Mouse (Mus musculus) layer of hippocampus, adult 9-10 months (tissue): ENCODE data around the gene Gnl3.

ENCODE experiments used
- DNase-seq: peaks from one replicate; pipeline ENCODE4 v3.0.0; 2022; ENCODE audit warnings: low spot score

Gnl3 gene

DNA sequence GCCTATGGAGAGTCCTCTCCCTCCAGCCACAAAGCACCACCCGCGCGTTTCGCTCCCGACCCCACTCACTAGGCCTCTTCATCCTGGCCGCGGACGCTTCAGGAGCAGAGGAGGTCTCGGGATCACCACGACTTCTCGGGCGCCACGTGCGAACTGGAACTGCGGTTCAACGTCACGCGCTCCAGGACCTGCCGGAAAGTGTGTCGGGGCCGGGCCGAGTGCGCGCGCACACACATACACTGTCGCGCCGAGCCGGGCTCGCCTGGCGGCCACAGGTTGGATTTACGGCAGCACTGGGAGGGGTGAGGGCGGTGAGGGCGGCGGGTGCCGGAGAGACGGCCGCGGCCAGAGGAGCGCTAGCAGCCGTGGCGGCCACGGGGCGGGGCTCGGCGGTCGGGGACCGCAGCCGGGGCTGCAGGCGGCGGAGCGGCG lies at the start of gene Gnl3, which contains the start of gene Pbrm1:
TSS of gene Gnl3 (minus strand) at position 293 of the 432 bp plus-strand sequence.
TSS of gene Pbrm1 (plus strand) at position 279 of the 432 bp plus-strand sequence.
- peak; percentile 85 for DNase-seq

DNA sequence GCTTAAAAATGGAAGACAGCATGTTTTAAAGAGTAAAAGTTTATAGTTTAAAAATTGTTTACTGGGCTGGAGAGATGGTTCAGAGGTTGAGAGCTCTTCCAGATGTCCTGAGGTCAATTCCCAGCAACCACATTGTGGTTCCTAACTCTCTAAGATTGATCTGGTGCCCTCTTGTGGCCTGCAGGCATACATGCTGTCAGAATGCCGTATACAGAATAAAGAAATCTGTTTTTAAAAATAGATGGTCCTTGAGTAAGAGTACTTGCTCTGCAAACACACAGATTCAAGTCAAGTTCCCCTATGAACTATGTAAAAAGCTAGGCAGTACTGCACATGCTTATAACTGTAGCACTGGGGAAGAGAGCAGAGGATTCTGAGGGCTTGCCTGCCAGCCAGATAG lies 43.3 kb upstream of the Gnl3 start:
- no peak for DNase-seq

- no peak for DNase-seq
Observed at GRCm38 (mm10) chr14:31045817-31046216, 26.9 kb upstream of the Gnl3 start.

- no peak for DNase-seq
Observed at GRCm38 (mm10) chr14:31045296-31045695, 26.3 kb upstream of the Gnl3 start.

GRCm38 (mm10) chr14:31025785-31026184 lies 6.8 kb upstream of the Gnl3 start:
- DNase-seq: no peak

DNA sequence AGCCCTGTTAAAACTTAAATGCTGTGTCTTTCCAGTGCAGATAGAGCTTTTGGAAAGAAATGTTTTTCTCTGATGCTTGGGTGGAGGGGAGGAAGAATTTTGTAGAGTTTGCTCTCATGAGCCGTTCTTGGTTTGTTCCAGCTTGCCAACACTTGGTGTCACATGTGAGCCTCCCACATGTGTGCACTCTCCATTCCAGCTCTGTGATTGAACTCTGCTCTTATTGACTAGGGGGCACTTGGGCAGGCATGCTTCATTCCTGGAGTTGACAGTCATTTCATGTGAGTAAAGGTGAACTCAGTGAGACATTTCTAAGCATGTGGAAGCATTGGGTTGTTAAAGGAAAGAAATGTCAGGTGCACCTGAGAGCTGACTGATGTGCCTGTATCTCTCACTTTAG lies 3.6 kb upstream of the Gnl3 start:
- no peak for DNase-seq

DNA sequence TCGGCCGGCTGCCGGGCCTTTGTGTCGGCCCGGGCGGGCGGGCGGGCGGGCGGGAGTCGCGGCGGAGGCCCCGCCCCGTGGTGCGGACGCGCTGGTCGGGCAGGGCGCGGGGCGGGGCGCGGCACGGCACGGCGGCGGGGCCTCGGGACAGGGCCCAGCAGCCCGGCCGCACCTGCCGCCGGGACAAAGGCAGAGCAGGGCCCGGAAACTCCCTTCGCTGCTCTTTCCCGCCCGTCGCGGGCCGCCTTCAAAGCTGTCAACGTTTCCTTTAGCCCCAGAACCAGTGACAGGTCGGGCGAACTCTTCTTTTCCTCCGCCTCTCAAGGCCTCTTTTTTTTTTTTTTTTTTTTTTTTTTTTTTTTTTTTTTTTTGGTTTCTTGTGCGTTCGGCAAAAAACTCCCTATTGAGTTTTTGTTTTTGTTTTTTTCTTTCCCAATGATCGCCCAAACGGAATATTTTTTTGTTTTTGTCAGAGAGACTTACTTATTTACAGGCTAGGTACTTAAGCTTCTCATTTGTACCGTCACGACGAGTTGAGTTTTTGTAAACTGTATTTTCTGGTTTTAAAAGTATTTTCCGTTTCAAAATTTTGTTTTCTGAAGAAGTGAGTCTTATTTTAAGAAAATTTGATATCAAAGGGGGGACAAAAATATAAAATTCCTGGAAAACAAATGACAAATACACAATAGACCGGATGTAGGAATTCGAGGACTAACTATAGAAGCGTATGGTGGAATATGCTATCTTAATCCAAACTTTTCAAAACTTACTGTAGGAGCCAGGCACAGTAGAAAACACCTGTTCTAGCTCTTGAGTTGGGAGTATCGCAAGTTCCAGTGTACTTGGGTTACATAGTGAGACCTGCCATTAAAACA lies 616 bp upstream of the Gnl3 start:
- peak; percentile 20 for DNase-seq

DNA sequence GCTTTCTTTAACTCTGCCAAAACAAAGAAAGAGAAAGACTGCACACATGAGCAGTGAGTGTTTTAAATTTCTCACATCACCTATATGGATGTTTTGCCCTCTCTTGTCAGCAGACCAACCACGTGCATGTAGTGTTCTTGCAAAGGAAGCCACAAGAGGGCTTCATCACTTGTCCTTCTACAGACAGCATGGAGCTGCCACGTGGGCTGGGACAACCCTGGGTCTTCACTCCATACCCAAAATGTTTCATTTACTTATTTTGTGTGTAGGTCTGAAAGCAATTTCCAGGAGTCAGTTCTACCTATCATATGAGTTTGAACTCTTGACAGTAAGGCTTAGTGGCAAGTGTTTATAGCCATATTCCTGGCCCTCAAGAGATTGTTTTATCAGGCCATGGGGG lies 1.1 kb downstream of the Gnl3 start:
- DNase-seq: no peak

DNA sequence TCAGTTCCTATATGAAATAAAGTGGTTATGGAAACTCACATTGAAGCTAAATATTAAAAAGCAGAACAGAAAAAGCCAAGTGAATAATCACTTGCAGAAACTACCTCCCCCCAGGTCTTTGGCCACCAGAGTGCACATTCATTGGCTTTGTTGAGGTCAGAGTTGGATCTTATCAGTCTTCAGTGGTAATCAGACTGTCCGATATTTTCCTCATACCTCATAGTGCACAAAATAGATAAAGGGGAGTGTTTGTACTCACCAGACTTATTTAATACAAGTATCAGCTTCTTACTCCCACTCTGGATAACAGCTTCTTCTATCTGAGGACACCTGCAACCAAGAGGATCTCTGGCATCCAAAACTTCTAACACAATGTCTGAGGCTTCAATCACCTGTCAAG lies 2.9 kb downstream of the Gnl3 start:
- no peak for DNase-seq

- no peak for DNase-seq
Observed at GRCm38 (mm10) chr14:31013928-31014327, 5.0 kb downstream of the Gnl3 start.

DNA sequence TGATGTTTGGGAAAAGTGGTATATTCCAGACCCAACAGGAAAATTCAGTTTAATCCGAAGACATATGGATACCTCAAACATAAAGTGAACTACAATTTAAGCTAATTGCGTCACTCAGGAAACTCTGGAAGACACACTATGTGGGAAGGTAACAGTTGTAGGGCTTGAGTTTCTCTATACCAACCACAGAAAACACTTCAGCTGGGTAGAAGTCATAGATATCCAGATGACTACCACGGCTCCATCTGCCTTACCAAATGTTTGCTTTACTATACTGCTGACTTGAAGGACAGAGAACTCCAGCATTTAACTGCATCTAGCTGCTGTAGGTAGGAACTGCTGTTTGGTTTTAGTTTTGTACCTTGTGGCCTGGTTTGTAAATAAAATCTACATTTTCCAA lies 7.4 kb downstream of the Gnl3 start:
- no peak for DNase-seq

DNA sequence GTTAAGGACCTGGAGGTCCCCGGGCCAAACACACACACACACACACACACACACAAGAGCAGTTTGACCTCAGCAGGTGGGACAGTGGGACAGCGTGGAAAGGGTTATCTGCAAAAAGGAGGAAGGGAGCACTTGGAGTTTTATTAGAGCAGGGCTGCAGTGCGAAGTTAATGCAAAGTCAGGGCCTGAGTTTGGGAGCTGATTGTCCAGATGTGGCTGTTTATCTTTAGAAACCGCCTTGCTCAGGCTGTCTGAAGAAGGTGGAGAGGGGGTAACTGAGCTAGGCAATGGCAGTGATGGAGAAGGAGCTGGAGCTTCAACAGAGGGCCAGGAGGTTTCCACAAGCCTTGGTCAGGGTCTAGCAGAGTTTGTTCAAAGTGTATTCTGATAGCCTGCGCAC lies 12.2 kb downstream of the Gnl3 start:
- DNase-seq: no peak

DNA sequence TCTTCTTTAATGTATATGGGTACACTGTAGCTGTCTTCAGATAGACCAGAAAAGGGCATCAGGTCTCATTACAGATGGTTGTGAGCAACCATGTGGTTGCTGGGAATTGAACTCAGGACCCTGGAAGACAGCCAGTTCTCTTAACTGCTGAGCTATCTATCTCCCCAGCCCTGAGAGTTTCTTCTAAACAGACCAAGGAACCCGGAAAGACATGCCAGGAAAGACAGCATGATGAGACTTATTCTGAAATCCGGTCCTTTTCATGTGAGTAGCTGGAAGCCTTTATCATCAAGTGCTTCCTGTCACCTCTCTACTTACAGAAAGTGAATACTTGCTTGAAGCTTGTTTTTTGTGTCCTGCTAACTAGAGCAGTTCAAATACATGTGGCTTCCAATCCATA lies 14.4 kb downstream of the Gnl3 start:
- DNase-seq: no peak

DNA sequence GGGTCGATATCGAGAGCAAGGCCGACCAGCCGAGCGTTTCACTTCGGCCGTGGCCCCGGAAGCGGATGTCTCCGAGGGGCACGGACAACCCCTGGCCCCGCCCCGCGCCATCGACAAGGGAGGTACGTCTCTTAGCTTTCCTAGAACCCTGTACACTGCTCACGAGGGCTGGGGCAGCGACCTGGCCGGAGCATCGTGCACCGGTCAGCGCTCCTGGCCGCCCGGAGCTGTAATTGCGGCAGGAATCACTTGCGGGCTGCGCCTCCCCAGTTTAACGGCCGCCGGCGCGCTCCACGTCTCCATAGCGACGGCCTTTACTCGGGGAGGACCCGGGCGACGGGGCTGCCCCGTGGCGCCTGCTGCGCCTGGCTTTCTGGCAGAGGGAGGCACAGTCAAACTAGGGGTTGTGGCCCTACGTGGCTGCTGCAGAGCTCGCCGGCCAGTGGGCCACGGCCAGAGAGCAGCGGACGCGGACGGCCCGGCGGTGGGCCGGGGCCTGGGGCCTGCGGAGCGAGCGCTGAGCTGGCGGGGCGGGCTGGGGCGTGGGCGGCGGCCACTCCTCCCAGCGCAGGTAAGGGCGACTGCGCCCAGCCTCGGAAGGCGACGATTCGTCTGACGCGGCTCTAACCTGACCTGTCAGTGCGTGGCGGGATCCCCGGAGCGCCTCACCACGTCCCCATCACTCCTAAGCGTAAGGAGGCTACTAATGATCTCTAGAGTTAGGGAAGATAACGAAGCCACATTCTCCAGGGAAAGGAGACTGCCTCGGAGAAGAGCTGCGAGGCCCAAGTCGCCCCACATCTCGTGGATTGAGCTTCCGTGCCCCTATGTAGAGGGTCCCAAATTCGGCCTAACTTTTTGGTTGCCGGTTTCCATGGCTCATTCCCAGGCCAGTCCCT lies 17.4 kb downstream of the Gnl3 start, which contains the start of the genes Glt8d1 and Spcs1:
TSS of gene Glt8d1 (plus strand) at position 94 of the 899 bp plus-strand sequence.
TSS of gene Spcs1 (minus strand) at position 366 of the 899 bp plus-strand sequence.
- DNase-seq: peak; percentile 73

- DNase-seq: peak; percentile 8
Observed at GRCm38 (mm10) chr14:31000816-31001306, 18.1 kb downstream of the Gnl3 start.

GRCm38 (mm10) chr14:31000356-31000755 lies 18.6 kb downstream of the Gnl3 start:
- no peak for DNase-seq

DNA sequence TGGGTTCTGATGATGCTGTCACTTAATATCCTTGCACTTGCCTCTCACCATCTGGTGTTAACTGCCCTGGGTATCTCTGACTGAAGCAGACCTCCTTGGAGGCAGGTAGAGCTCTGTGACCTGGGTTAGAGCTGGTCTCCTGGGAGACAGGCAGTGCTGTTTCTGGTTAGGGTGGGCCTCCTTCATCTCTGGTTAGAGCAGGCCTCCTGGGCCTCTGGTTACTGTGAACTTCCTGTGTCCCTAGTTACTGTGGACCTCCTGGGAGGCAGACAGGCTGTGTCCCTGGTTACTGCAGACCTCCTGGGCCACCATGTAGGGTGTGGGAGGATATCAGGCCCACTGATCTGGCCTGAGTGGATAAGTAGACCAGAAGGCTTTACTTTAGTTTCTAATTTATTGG lies 22.5 kb downstream of the Gnl3 start:
- no peak for DNase-seq

DNA sequence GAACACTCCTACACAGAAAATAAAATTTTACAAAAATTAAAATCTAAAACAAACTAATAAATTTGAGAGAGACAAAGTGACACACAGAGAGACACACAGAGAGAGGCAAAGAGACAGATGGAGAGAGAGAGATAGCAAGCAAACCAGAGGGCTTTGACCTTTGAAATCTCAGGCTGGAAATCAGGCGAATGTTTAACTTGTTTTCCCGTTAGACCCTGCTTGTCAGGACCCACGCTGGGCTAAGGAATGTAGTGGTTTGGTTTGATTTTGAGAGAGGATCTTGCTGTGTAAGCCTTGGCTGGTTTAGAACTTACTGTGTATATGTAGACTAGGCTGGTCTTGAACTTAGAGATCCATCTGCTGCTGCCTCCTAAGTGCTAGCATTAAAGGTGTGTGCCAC lies 42.7 kb downstream of the Gnl3 start:
- no peak for DNase-seq

GRCm38 (mm10) chr14:30974204-30974603 lies 44.7 kb downstream of the Gnl3 start:
- DNase-seq: peak; percentile 65
